Mouse (Mus musculus) brown adipose tissue, adult 24 weeks (tissue): ENCODE measurements around the gene Pelp1. TPM values are rescaled to one million over a fixed set of nuclear protein-coding genes. Genes with fewer than 3 reads are reported as not detected.
A peak's percentile ranks its signal among the peaks of the same experiment; 100 is the strongest.

Experiments
- H3K27ac ChIP-seq: fragments of 200-500 bp; replicated peaks from 2 replicates; pipeline ENCODE4 v1.5.1; 2012; ENCODE audit warnings: low read depth, mild to moderate bottlenecking, low read length
- H3K4me1 ChIP-seq: fragments of 200-500 bp; 2 replicates; pipeline ENCODE4 v1.6.1; 2012; ENCODE audit warnings: low read length, mixed read lengths; ENCODE audit not compliant: control insufficient read depth, insufficient read depth, insufficient read length
- H3K4me3 ChIP-seq: fragments of 200-500 bp; 2 replicates; pipeline ENCODE4 v1.5.1; 2012; ENCODE audit warnings: low read depth, mild to moderate bottlenecking, low read length, moderate library complexity; ENCODE audit not compliant: insufficient read depth
- polyA plus RNA-seq: library from polyadenylated mRNA; stranded (reverse); fragments of >200 nt; gene quantifications from 2 replicates; pipeline ENCODE4 v1.2.4, GENCODE M21; 2012; ENCODE audit not compliant: missing spikeins, insufficient read depth, insufficient read length

The Pelp1 gene
- 4.6 and 5.4 TPM in 2 replicates for polyA plus RNA-seq

GRCm38 (mm10) chr11:70409594-70410296 is at the start of gene Pelp1:
Gene Pelp1, minus strand, starts transcription at chr11:70410031.
- Histone ChIP-seq H3K4me1 (no peaks in the 10 kb centered on the region; the same call in 1 of the 2 replicates), H3K27ac (no peak within 1 kb of the TSS), H3K4me3 (peak within 1 kb of the TSS; percentile 93)

- Histone ChIP-seq H3K27ac (peak within 1 kb of the TSS; percentile 75), H3K4me1 (no peaks in the 10 kb centered on the region; the same call in 1 of the 2 replicates)
Observed at GRCm38 (mm10) chr11:70458688-70459600, 49.1 kb upstream of the Pelp1 start, which contains the start of gene Zmynd15. Gene Zmynd15, plus strand, starts transcription at chr11:70459433.

GRCm38 (mm10) chr11:70453261-70454044 is 43.6 kb upstream of the Pelp1 start:
- Histone ChIP-seq H3K4me3 (no peak overlapping the region), H3K27ac (peak overlapping the region; percentile 74), H3K4me1 (no peaks in the 10 kb centered on the region; the same call in 1 of the 2 replicates)

More at GRCm38 (mm10) chr11:70458688-70459600, 49.1 kb upstream of the Pelp1 start, which contains the start of gene Zmynd15:
- peak within 1 kb of the TSS; percentile 93 for H3K4me3 ChIP-seq

GRCm38 (mm10) chr11:70451797-70452498 is 42.1 kb upstream of the Pelp1 start, which contains the start of gene Med11:
Gene Med11, plus strand, starts transcription at chr11:70451919.
- Histone ChIP-seq H3K27ac (peak within 1 kb of the TSS; percentile 98), H3K4me3 (peak within 1 kb of the TSS; percentile 79), H3K4me1 (no peaks in the 10 kb centered on the region; the same call in 1 of the 2 replicates)

GRCm38 (mm10) chr11:70450926-70451325 is 41.1 kb upstream of the Pelp1 start:
- Histone ChIP-seq H3K27ac (no peak overlapping the region), H3K4me1 (no peaks in the 10 kb centered on the region; the same call in 1 of the 2 replicates)

DNA sequence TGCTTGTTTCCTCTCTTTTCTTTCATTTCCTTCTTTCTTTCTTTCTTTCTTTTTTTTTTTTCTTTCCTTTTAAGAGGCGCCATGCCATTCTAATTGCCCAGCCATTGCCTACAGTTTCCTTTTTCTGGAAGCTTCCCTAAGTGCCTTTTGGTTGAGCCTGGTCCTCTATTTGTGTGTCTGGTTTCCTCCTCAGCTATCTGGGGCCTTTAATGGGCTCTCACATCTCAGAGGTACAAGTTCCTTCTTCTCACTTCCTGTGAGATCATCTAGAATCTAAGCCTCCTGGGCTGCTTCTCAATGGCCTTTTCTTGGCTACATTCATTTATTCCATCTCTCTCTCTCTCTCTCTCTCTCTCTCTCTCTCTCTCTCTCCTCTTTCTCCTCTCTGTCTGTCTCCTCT is 37.5 kb upstream of the Pelp1 start:
- Histone ChIP-seq H3K4me1 (no peaks in the 10 kb centered on the region), H3K4me3 (no peak overlapping the region), H3K27ac (peak overlapping the region; percentile 28; the same call in 1 of the 2 replicates)

More at GRCm38 (mm10) chr11:70450926-70451325, 41.1 kb upstream of the Pelp1 start:
- no peak overlapping the region for H3K4me3 ChIP-seq

- no peak overlapping the region for H3K4me3 ChIP-seq
- H3K27ac ChIP-seq, result peak overlapping the region; percentile 28; the same call in 1 of the 2 replicates
- no peaks in the 10 kb centered on the region for H3K4me1 ChIP-seq
Observed at GRCm38 (mm10) chr11:70446756-70447155, 36.9 kb upstream of the Pelp1 start.

DNA sequence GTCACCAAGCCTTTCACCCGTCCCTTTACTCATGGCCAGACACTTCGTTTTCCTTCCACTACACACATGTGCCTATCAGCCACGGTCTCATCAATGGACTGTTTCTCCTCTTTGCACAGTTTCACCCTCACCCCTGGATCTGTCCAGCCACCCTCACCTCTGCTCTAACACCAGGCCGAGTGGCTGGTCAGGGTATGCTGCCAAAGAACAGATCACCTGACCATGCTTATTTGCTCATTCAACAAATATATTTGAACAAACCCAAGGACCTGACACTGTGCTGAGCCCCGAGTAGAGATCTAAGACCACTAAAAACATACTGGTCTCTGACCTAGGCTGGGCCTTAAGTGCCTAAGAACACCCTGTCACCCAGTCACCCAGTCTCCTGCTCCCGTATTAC is 34.8 kb upstream of the Pelp1 start:
- H3K4me1 ChIP-seq, result no peaks in the 10 kb centered on the region
- no peak overlapping the region for H3K27ac ChIP-seq
- H3K4me3 ChIP-seq, result no peak overlapping the region

- Histone ChIP-seq H3K4me1 (no peaks in the 10 kb centered on the region), H3K4me3 (no peak overlapping the region), H3K27ac (no peak overlapping the region)
Observed at GRCm38 (mm10) chr11:70443964-70444363, 34.1 kb upstream of the Pelp1 start.

DNA sequence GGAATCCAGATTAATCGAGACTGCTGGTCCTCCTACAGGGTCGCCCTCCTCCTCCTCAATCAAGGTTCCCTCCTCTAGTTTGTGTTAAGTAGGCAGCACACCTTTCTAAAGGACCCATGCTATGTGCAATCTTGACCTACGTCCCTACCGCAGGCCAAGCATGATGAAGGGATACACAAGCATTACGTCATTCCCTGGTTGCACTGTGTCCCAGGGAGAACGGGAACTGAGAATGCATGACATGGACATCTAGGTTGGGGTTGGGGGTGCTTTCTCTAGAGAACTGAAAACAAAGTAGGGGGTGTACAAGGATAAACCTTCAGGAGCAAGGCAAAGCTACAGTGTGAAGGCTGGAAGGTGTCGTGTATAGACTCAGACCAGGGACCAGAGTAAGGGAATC is 32.1 kb upstream of the Pelp1 start:
- H3K4me1 ChIP-seq, result no peaks in the 10 kb centered on the region
- no peak overlapping the region for H3K27ac ChIP-seq
- H3K4me3 ChIP-seq, result no peak overlapping the region

DNA sequence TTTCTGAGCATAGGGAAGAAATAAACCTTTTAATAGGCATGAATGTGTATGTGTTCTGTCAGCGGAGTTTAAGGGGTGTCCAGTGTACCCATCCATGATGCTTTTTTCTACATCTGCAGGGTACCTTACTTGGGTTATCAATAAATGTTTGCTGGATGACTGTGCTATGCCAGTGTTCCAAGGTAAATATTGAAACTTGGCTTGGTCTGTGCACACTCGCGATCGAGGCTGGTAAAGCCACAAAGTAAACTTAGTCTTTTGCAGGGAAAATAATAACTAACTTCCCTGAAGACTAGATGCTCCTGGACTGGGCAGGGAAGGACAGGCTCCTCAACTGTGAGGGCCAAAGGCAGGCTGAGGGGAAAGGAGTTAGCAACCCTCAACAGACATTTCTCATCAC is 30.8 kb upstream of the Pelp1 start:
- Histone ChIP-seq H3K4me3 (no peak overlapping the region), H3K27ac (no peak overlapping the region), H3K4me1 (no peaks in the 10 kb centered on the region)

DNA sequence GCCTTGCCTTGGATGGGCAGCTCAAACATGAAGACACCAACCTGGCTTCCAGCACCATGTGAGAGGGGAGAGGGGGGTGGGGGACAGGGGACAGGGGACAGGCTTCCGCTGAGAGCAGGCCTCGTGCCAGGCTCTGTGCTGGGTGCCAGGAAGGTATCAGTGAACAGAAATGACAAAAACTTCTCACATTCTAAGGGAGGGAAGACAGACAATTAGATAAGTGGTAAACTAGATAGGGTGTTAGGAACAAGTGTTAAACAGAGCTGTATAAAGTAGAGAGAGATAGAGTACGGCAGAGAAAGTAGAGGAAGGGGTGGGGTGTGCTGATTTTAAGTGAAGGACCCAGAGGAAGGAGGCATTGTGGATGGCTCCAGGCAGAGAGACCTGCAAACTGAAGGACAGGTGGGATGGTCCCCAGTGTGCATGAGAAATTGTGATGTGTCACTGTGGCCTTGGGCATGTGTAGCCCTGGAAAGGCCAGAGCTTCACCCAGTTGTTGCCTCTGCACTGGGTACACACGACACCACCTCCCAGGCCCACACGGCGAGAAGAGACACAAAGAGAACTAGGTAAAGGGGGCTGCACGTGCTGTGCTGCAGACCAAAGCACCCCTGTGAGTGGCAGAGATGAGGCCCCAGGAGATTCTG is 29.0 kb upstream of the Pelp1 start:
- Histone ChIP-seq H3K4me3 (no peak overlapping the region), H3K4me1 (no peaks in the 10 kb centered on the region), H3K27ac (no peak overlapping the region)

DNA sequence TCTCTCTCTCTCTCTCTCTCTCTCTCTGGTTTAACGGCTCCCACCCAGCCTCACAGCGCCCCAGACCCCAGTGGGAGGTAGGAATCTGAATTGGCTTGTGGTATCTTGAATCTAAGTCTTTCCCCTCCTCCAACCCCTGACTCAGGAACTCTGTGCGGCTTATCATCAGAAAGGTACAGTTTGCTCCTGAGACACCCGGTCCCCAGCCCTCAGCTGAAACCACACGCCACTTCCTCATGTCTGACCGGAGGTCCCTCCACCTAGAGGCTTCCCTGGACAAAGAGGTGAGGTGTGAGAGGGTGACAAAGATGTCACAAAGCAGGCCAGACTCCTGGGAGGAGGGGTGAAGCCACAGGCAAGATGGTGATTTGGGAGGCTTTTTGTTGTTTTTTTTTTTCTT is 27.6 kb upstream of the Pelp1 start:
- H3K4me1 ChIP-seq, result no peaks in the 10 kb centered on the region
- no peak overlapping the region for H3K4me3 ChIP-seq
- no peak overlapping the region for H3K27ac ChIP-seq

- H3K27ac ChIP-seq, result no peak overlapping the region
- H3K4me3 ChIP-seq, result no peak overlapping the region
Observed at GRCm38 (mm10) chr11:70435476-70435875, 25.6 kb upstream of the Pelp1 start.

More at GRCm38 (mm10) chr11:70435476-70435875, 25.6 kb upstream of the Pelp1 start:
- no peaks in the 10 kb centered on the region for H3K4me1 ChIP-seq
